Mouse (Mus musculus): ENCODE data around the gene Prkn. TPM values are rescaled to one million over a fixed set of nuclear protein-coding genes. Genes with fewer than 3 reads are reported as not detected.
A peak's percentile ranks its signal among the peaks of the same experiment; 100 is the strongest.

Prkn gene
- polyA plus RNA-seq, 1 experiment from 2014 or later = 2.3 TPM

GRCm38 (mm10) chr17:11768971-11769370 is 928.8 kb downstream of the Prkn start:
- H3K9ac ChIP-seq (ENCODE audit: low read length) = no peak overlapping the region
- H3K4me2 ChIP-seq (replicated peaks; ENCODE audit: low read depth) = no peak overlapping the region
- H3K4me1 ChIP-seq (replicated peaks; ENCODE audit: control insufficient read depth, insufficient read depth) = no peaks in the 10 kb centered on the region
- H3K27me3 ChIP-seq (ENCODE audit: control insufficient read depth, insufficient read depth, low read length) = no peaks in the 10 kb centered on the region
- no peak overlapping the region for H3K4me3 ChIP-seq (ENCODE audit: low read depth, low read length)
- H3K9me3 ChIP-seq (ENCODE audit: control insufficient read depth, low read length) = no peaks in the 10 kb centered on the region
- no peak for ATAC-seq (ENCODE audit: low FRiP score, low TSS enrichment)
- WGBS = 97% methylated on average over 1 of the region's 1 CpGs
- TF ChIP-seq CTCF (IDR thresholded peaks at IDR 0.05; ENCODE audit: low read depth) = no peak
- no peak for TF ChIP-seq EP300 (optimal IDR thresholded peaks at IDR 0.05)
- no peak overlapping the region for H3K27ac ChIP-seq (replicated peaks)
- no peaks in the 10 kb centered on the region for H3K36me3 ChIP-seq (ENCODE audit: control insufficient read depth, insufficient read depth, low read length)
- no peak for DNase-seq (ENCODE audit: low spot score)

DNA sequence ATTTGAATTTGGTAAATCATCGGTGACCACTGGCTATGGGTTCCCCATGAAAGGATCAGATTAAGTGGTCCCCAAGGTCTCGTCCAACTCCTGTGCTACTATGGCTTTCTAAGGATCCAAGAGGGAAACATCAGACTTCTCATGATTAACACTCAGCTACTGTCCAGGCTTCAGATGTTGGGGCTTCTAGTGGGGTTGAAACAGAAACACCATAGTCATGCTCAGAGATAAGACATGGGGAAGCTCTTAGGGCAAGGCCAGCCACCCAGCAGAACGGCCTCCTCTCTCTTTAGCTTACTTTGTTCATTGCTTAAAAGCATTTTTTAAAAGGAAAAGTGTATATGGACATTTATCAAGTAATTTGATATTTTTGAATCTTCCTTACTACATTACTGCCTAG is 929.3 kb downstream of the Prkn start:
- no peak for DNase-seq (ENCODE audit: low spot score)
- no peaks in the 10 kb centered on the region for H3K4me1 ChIP-seq (replicated peaks; ENCODE audit: control insufficient read depth, insufficient read depth)
- no peak overlapping the region for H3K4me2 ChIP-seq (replicated peaks; ENCODE audit: low read depth)
- TF ChIP-seq CTCF (IDR thresholded peaks at IDR 0.05; ENCODE audit: low read depth) (no peak), EP300 (optimal IDR thresholded peaks at IDR 0.05) (no peak)
- no peaks in the 10 kb centered on the region for H3K27me3 ChIP-seq (ENCODE audit: control insufficient read depth, insufficient read depth, low read length)
- no peak overlapping the region for H3K4me3 ChIP-seq (ENCODE audit: low read depth, low read length)
- ATAC-seq (ENCODE audit: low FRiP score, low TSS enrichment) = no peak
- 78% methylated on average over 3 of the region's 3 CpGs for WGBS
- H3K27ac ChIP-seq (replicated peaks) = no peak overlapping the region
- H3K9me3 ChIP-seq (ENCODE audit: control insufficient read depth, low read length) = no peaks in the 10 kb centered on the region
- H3K9ac ChIP-seq (ENCODE audit: low read length) = no peak overlapping the region
- no peaks in the 10 kb centered on the region for H3K36me3 ChIP-seq (ENCODE audit: control insufficient read depth, insufficient read depth, low read length)

- 82% methylated on average over 10 of the region's 12 CpGs for WGBS
- no peak for ATAC-seq (ENCODE audit: low FRiP score, low TSS enrichment)
- TF ChIP-seq EP300 (optimal IDR thresholded peaks at IDR 0.05) = no peak
- TF ChIP-seq CTCF (IDR thresholded peaks at IDR 0.05; ENCODE audit: low read depth) = no peak
Observed at GRCm38 (mm10) chr17:11779547-11779946, 939.4 kb downstream of the Prkn start.

DNA sequence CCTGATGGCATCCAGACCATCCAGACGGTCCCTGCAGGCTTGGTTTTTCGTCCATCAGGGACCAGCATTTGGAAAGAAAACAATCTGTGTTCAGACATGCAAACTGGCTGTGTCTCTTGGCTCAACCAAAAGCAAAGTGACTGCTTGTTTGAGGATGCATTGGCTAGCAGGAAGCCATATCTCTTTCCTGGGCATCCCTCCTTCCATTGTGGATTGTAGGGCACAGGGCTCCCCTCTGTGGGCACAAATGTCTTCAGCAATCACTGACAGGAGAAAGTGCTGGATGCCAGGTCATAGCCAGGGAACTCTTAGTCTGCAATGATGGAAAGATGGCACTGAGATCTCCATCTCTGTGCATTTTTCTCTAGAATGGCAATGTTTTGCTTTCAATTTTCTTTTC is 939.8 kb downstream of the Prkn start:
- WGBS = 45% methylated on average over 2 of the region's 2 CpGs
- no peaks in the 10 kb centered on the region for H3K36me3 ChIP-seq (ENCODE audit: control insufficient read depth, insufficient read depth, low read length)
- H3K4me1 ChIP-seq (replicated peaks; ENCODE audit: control insufficient read depth, insufficient read depth) = no peaks in the 10 kb centered on the region
- H3K27me3 ChIP-seq (ENCODE audit: control insufficient read depth, insufficient read depth, low read length) = no peaks in the 10 kb centered on the region
- 0 out of 2 replicates have a peak, but pooled peaks have one; percentile 4 for TF ChIP-seq CTCF (IDR thresholded peaks at IDR 0.05; ENCODE audit: low read depth)
- TF ChIP-seq EP300 (optimal IDR thresholded peaks at IDR 0.05) = no peak
- no peak overlapping the region for H3K4me2 ChIP-seq (replicated peaks; ENCODE audit: low read depth)
- H3K9me3 ChIP-seq (ENCODE audit: control insufficient read depth, low read length) = no peaks in the 10 kb centered on the region
- DNase-seq (ENCODE audit: low spot score) (no peak), ATAC-seq (ENCODE audit: low FRiP score, low TSS enrichment) (no peak)
- H3K27ac ChIP-seq (replicated peaks) = no peak overlapping the region
- no peak overlapping the region for H3K9ac ChIP-seq (ENCODE audit: low read length)
- no peak overlapping the region for H3K4me3 ChIP-seq (ENCODE audit: low read depth, low read length)

More at GRCm38 (mm10) chr17:11779547-11779946, 939.4 kb downstream of the Prkn start:
- H3K36me3 ChIP-seq (ENCODE audit: control insufficient read depth, insufficient read depth, low read length) = no peaks in the 10 kb centered on the region
- DNase-seq (ENCODE audit: low spot score) = no peak
- H3K27ac ChIP-seq (replicated peaks) = no peak overlapping the region
- no peaks in the 10 kb centered on the region for H3K27me3 ChIP-seq (ENCODE audit: control insufficient read depth, insufficient read depth, low read length)
- no peaks in the 10 kb centered on the region for H3K4me1 ChIP-seq (replicated peaks; ENCODE audit: control insufficient read depth, insufficient read depth)
- no peak overlapping the region for H3K4me3 ChIP-seq (ENCODE audit: low read depth, low read length)
- no peaks in the 10 kb centered on the region for H3K9me3 ChIP-seq (ENCODE audit: control insufficient read depth, low read length)
- no peak overlapping the region for H3K4me2 ChIP-seq (replicated peaks; ENCODE audit: low read depth)
- no peak overlapping the region for H3K9ac ChIP-seq (ENCODE audit: low read length)

DNA sequence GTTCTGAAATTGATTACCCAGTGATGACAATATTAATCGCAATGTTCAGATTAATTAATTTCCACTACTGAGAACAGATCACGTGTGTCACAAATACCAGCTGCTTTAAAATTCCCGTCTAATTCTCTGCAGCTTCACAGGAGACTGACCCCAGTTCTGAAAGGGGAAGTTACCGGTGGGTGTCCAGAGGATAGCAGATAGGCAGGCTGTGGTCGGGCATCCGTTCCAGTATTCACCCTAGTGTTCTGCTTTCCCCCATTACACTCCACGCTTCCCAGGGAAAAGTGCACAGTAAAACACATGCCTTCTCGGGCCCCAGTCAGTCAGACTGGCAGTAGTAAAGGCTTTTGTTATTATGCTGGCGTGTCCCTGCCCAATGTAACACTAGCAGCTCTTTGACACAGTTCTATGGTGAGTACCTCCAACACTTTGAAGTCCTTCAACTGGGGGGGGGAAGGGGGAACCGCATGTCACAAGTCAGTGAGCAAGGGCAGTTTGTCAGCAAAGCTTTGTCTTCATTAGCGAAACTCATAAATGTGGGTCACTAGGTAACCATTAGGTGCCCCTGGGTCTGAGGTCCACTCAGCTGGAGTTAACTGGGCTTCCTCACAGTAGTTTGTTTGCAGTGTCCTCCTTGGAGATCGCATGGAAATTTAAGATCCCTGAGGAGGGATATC is 940.8 kb downstream of the Prkn start:
- H3K9me3 ChIP-seq (ENCODE audit: control insufficient read depth, low read length) = no peaks in the 10 kb centered on the region
- no peak overlapping the region for H3K4me3 ChIP-seq (ENCODE audit: low read depth, low read length)
- H3K4me1 ChIP-seq (replicated peaks; ENCODE audit: control insufficient read depth, insufficient read depth) = no peaks in the 10 kb centered on the region
- no peak for ATAC-seq (ENCODE audit: low FRiP score, low TSS enrichment)
- WGBS = 65% methylated on average over 12 of the region's 12 CpGs
- no peak overlapping the region for H3K9ac ChIP-seq (ENCODE audit: low read length)
- TF ChIP-seq CTCF (IDR thresholded peaks at IDR 0.05; ENCODE audit: low read depth) (no peak), EP300 (optimal IDR thresholded peaks at IDR 0.05) (no peak)
- no peaks in the 10 kb centered on the region for H3K27me3 ChIP-seq (ENCODE audit: control insufficient read depth, insufficient read depth, low read length)
- DNase-seq (ENCODE audit: low spot score) = no peak
- no peak overlapping the region for H3K4me2 ChIP-seq (replicated peaks; ENCODE audit: low read depth)
- no peak overlapping the region for H3K27ac ChIP-seq (replicated peaks)
- no peaks in the 10 kb centered on the region for H3K36me3 ChIP-seq (ENCODE audit: control insufficient read depth, insufficient read depth, low read length)

DNA sequence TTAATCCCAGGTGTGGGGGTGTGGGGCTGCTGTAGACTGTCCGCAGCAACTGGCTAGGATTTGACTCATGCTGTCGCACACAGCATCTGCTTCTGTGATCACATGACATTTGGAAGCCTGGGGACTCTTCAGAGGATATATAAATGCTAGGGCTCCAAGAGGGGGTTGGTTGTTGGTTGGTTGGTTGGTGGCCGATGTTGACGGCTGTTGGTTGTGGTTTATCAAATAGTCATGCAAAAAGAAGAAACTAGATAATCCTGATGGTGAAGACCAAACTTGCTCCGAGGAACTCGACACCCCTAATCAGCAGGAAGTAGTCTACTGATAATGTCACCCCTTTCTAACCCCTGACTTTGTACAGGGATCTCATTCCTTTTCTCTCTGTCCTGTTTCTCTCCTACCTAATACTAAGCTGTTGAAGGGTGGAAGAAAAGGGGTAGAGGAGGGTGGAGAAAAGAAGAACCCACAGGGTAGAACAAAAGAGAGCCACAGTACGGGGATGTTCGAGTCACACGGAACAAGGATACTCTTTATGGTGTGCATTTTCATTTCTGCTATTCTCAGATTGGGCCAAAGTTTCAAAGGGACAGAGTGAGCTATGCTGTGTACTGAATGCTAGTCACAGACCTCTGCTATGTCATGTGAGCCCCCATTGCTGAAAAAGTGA is 948.2 kb downstream of the Prkn start:
- Histone ChIP-seq H3K9ac (ENCODE audit: low read length) (no peak overlapping the region), H3K9me3 (ENCODE audit: control insufficient read depth, low read length) (no peaks in the 10 kb centered on the region), H3K27ac (replicated peaks) (no peak overlapping the region), H3K4me3 (ENCODE audit: low read depth, low read length) (no peak overlapping the region), H3K4me1 (replicated peaks; ENCODE audit: control insufficient read depth, insufficient read depth) (no peaks in the 10 kb centered on the region), H3K4me2 (replicated peaks; ENCODE audit: low read depth) (no peak overlapping the region), H3K27me3 (ENCODE audit: control insufficient read depth, insufficient read depth, low read length) (no peaks in the 10 kb centered on the region), H3K36me3 (ENCODE audit: control insufficient read depth, insufficient read depth, low read length) (no peaks in the 10 kb centered on the region)
- no peak for DNase-seq (ENCODE audit: low spot score)
- no peak for ATAC-seq (ENCODE audit: low FRiP score, low TSS enrichment)
- WGBS = 76% methylated on average over 9 of the region's 9 CpGs
- no peak for TF ChIP-seq EP300 (optimal IDR thresholded peaks at IDR 0.05)
- no peak for TF ChIP-seq CTCF (IDR thresholded peaks at IDR 0.05; ENCODE audit: low read depth)
